Mouse (Mus musculus) spleen, postnatal 14 days (tissue): ENCODE results near the gene Nme3.
A peak's percentile ranks its signal among the peaks of the same experiment; 100 is the strongest.

Experiments used
- DNase-seq, 2 experiments: peaks; one replicate each; pipeline ENCODE4 v3.0.0; 2021 to 2022; ENCODE audit warnings: low spot score in 2 of 2

The Nme3 gene

GRCm38 (mm10) chr17:24881738-24882440 lies 14.4 kb upstream of the Nme3 start:
- DNase-seq, result peak in 1 of 2 experiments; percentile 43

GRCm38 (mm10) chr17:24884391-24884790 lies 11.9 kb upstream of the Nme3 start:
- DNase-seq, result no peak

- no peak for DNase-seq
Observed at GRCm38 (mm10) chr17:24885356-24886133, 10.8 kb upstream of the Nme3 start.

GRCm38 (mm10) chr17:24886134-24886931 lies 10.0 kb upstream of the Nme3 start, which contains the start of the genes Nubp2 and Spsb3:
Gene Nubp2, minus strand, starts transcription at chr17:24886349.
Gene Spsb3, plus strand, starts transcription at chr17:24886643.
- peak; percentile 92 to 96 for DNase-seq

- no peak for DNase-seq
Observed at GRCm38 (mm10) chr17:24886932-24887271, 9.4 kb upstream of the Nme3 start.

GRCm38 (mm10) chr17:24887291-24888080 lies 8.8 kb upstream of the Nme3 start:
- DNase-seq, result no peak

GRCm38 (mm10) chr17:24888862-24889261 lies 7.4 kb upstream of the Nme3 start:
- DNase-seq, result no peak

GRCm38 (mm10) chr17:24890151-24891092 lies 5.9 kb upstream of the Nme3 start:
- no peak for DNase-seq

- DNase-seq, result no peak
Observed at GRCm38 (mm10) chr17:24891321-24891720, 5.0 kb upstream of the Nme3 start.

GRCm38 (mm10) chr17:24892785-24893184 lies 3.5 kb upstream of the Nme3 start:
- no peak for DNase-seq

- no peak for DNase-seq
Observed at GRCm38 (mm10) chr17:24893276-24893675, 3.0 kb upstream of the Nme3 start.

GRCm38 (mm10) chr17:24894061-24894994 lies 2.0 kb upstream of the Nme3 start:
- no peak for DNase-seq

- DNase-seq, result peak; percentile 54 to 73
Observed at GRCm38 (mm10) chr17:24894995-24895547, 1.2 kb upstream of the Nme3 start, which contains the start of the genes Eme2 and Mrps34. Gene Eme2, minus strand, starts transcription at chr17:24895087. Gene Mrps34, plus strand, starts transcription at chr17:24895116.

GRCm38 (mm10) chr17:24895571-24896240 lies 594 bp upstream of the Nme3 start:
- no peak for DNase-seq

- no peak for DNase-seq
Observed at GRCm38 (mm10) chr17:24896993-24897269, 631 bp downstream of the Nme3 start.

- no peak for DNase-seq
Observed at GRCm38 (mm10) chr17:24897600-24897999, 1.3 kb downstream of the Nme3 start.

- DNase-seq, result no peak
Observed at GRCm38 (mm10) chr17:24898041-24898854, 1.9 kb downstream of the Nme3 start.

GRCm38 (mm10) chr17:24899153-24899552 lies 2.9 kb downstream of the Nme3 start:
- no peak for DNase-seq
